Mouse (Mus musculus) gastrocnemius, postnatal 4 days (tissue): ENCODE measurements around the gene Kcnk5. TPM values are rescaled to one million over a fixed set of nuclear protein-coding genes. Genes with fewer than 3 reads are reported as not detected.

Experiments
- DNase-seq, 2 experiments: peaks; one replicate each; pipeline ENCODE4 v3.0.0; 2021 to 2022; ENCODE audit warnings: low spot score in 2 of 2, mixed read lengths in 2 of 2
- long read RNA-seq, 2 experiments: library from polyadenylated mRNA; stranded (forward); transcript quantifications; one replicate each; pipeline ENCODE4 v2.0.0; 2021
- total RNA-seq, 2 experiments: library from RNA; stranded (reverse); gene quantifications; 2 replicates each; pipeline ENCODE4 v1.2.3; 2021

Gene Kcnk5
- total RNA-seq, result 1 to 10 TPM; 1.6 to 2.9 TPM
- long read RNA-seq, experiment 1, partial matches to known transcripts, result 0 of 7 reads
- long read RNA-seq, experiment 1, other reads (novel, unspliced or antisense), result 3 of 7 reads
- long read RNA-seq, experiment 2, partial matches to known transcripts, result 0 of 3 reads
- long read RNA-seq, experiment 2, other reads (novel, unspliced or antisense), result 0 of 3 reads

DNA sequence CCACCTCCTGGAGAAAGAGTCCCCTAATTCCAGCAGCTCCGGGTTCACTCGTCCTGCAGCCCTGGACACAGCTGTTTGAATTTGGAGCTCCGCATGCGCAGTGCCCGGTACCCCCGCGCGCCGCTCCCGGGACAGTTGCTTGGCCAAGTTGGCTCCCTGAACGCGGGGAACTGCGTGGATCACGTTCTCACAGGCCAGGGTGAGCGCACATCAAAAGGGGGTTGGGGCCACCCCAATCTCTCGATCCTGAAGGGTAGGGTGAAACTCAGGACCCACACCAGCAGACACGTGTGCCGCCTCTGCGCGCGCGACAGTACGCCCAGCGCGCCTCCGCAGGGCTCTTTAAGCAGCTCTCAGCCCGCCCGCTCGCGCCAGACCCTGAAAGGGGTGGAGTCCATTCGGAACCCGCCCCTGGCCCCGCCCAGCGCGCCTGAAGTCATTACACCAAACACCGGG is at the start of gene Kcnk5:
Gene Kcnk5 (minus strand): TSS at position 344 of the 456 bp plus-strand sequence.
- peak; percentile 80 to 88 for DNase-seq

- no peak for DNase-seq
These were observed 48.5 kb upstream of the Kcnk5 start for GRCm38 (mm10) chr14:20230063-20230491.

DNA sequence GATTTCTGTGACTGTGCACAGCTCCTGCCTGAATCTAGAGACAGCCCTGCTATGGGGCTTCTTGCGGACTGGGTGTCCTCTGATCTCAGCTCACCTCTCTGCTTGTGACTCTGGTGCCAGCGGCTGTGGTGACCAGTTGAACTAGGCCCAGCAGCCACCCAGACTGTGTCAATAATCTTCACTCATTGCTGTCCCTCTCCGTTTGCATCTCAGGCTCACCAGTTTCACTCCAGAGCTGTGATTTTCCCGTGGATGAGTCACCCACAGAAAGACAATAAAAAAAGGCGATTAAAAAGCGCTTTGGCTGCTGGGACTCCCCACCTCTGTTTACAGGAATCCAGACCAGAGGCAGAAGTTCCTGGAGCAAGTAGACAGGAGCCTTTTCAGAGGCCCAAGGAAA is 47.8 kb upstream of the Kcnk5 start:
- DNase-seq, result no peak

- no peak for DNase-seq
These were observed 46.7 kb upstream of the Kcnk5 start for GRCm38 (mm10) chr14:20228336-20228735.

- no peak for DNase-seq
These were observed 45.4 kb upstream of the Kcnk5 start for GRCm38 (mm10) chr14:20226982-20227381.

DNA sequence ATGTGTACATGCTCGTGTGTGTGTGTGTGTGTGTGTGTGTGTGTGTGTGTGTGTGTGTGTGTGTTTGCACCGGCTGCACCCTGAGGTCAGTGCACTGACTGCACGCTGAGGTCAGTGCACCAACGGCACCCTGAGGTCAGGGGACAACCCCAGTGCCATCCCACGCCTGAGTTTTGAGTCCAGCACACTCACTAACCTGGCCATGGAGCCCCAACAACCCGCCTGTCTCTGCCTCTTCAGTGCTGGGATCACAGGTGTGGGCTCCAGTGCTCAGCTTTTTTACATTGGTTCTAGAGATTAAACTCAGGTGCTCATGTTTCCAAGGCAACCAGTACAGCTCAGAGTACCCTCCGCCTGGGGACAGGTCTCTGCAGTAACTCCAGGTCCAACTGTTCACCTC is 44.9 kb upstream of the Kcnk5 start:
- no peak for DNase-seq

- DNase-seq, result no peak
These were observed 43.9 kb upstream of the Kcnk5 start for GRCm38 (mm10) chr14:20225525-20225924.

DNA sequence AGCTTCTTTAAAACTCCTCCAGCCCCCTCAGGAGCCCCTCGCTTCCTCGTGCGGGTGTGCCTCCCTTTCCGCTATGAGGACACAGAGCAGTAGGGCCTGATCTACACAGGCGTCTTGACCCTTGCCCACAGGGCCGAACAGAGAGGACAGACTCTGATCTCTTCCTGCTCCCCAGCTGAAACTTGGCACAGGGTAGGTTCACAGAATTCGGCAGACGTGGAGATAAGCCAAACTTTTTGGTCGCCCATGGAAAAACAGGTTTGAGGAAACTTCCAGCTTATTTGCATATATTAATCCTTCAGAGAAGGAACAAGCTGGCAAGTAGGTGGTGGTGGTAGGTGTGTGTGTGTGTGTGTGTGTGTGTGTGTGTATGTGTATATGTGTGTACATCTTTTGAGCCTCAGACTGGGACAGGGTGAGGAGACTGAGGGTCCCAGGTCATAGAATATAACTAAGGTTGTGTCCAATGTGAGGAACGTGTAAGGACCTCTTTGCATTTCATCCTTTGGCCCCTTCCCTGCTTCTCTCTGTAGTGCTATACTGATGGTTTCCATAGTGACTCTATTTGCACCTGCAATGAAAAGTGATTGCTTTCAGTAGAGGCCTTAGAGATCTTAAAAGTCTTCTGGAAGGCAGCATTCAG is 43.1 kb upstream of the Kcnk5 start:
- DNase-seq, result no peak

DNA sequence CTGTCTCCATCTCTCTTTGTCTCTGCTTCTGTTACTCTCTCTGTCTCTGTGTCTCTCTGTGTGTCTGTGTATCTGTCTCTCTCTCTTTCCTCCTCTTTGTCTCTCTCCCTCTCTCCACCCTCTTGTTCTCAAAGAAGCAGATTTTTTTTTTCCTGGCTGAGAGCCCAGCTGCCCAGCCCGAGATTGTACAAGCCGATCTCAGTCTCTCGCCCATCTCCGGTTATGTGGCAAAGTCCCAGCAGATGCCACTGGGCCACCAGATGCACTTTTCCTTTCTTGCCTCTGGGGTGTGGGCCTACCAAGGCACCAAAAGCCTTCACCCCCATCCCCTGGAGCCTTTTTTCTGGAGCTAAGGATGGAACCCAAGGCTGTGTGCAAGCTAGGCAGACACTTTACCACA is 42.6 kb upstream of the Kcnk5 start:
- no peak for DNase-seq

DNA sequence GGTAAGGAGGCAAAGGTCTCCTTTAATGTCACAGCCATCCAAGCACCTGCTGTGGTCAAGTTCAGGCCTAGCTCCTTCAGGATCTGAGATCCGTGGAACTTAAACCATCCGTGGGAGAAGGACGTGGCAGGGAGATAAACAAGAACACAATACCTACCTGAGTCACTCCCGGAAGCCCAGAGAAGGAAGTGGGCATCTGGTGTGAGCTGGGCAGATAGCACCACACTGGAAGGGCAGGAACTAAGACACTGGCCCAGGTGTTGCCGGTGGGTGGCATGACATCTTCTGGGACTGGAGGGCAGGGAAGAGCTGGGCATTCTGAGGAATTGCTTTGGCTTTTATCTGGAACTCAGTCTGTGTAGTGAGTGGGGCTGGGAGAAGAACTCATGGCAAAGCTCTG is 41.6 kb upstream of the Kcnk5 start:
- no peak for DNase-seq

- DNase-seq, result no peak
These were observed 39.5 kb upstream of the Kcnk5 start for GRCm38 (mm10) chr14:20221083-20221482.

- DNase-seq, result no peak
These were observed 38.2 kb upstream of the Kcnk5 start for GRCm38 (mm10) chr14:20219849-20220248.

- DNase-seq, result no peak
These were observed 35.8 kb upstream of the Kcnk5 start for GRCm38 (mm10) chr14:20217299-20217864.

DNA sequence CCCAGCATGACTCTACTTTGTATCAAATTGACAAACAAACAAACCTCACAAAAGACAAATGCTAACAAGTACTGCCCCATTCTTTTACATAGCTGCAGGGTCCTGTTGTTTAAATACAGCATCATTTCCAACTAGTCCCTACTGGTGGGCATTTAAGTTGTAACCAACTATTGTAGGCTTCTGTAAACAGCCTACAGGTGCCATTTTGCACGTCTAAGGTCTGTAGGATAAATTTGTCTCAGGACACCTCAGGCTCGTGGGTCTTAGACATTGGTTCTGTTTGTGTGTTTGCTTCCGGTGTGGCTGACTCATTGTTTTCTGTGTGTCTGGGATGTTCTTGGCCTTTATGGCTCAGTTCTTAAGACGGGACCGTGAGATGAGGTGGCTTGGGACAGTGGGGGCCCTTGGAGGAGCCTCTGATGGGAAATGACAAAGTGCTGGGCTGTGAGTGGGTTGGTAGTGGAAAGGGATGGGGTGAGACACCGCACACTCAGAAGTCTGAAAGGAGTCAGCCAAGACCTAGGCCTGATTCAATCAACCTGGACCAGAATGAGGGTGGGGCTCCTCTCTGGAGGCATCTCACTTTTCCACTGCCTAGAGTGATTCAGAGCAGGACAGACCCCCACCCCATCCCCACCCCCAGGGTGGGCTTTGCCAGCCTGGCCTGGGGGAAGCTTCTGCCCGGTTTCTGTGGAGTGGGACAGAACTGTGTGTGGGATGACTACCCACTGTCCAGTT is 35.1 kb upstream of the Kcnk5 start:
- no peak for DNase-seq

GRCm38 (mm10) chr14:20215826-20216225 is 34.2 kb upstream of the Kcnk5 start:
- DNase-seq, result no peak

DNA sequence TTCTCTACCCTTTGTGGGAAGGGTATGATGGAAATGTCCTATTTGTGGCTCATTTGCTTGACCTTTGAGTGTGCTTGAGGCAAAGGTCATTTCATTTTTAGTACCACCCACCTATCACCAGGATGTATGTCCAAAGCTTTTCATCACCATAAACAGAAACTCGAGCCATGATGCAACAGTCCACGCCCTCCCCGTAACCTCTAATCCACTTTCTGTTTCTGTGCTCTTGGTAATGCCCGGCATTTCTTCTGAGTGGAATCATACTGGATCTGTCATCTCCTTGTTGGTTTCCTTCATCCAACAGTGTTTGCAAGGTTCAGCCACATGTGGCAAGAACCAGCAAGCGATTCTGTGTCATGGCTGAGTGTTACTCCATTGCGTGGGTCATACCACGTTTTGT is 32.5 kb upstream of the Kcnk5 start:
- DNase-seq, result no peak

GRCm38 (mm10) chr14:20211754-20212601 is 30.4 kb upstream of the Kcnk5 start:
- no peak for DNase-seq

DNA sequence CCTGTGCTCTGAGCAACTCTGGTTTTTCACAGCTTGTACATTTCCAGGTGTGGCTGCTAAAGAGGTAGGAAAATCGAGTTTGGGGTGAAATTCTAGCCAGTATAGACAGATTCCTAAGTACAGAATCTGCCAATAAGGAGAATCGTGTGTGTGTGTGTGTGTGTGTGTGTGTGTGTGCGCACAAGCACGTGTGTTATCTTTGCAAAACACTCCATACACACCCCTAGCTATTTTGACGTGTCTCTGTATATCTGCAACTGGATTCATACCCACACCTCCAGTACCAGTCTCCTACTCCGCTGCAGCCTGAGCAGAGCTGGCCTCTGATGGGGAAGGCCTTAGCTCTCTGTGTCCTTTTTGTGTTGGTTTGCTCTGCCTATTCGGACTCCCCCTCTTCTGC is 28.3 kb upstream of the Kcnk5 start:
- DNase-seq, result no peak

GRCm38 (mm10) chr14:20208435-20208834 is 26.8 kb upstream of the Kcnk5 start:
- DNase-seq, result no peak

DNA sequence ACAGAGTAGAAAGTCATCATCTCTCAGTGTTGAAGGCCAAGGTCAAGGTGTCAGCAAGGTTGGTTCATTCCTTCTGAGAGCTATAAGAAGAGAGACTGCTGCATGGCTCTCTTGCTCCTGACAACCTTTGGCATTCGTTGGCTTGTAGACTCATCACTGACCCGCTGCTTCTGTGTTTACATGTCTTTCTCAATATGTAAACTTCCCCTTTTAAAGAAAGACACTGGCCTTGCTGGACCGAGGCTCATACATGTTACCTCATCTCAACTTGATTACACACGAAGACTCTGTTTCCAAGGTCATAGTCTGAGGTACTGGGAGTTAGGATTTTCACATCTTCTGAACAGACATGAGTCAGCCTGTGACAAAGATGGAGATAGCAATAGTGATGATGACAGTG is 24.1 kb upstream of the Kcnk5 start:
- no peak for DNase-seq

GRCm38 (mm10) chr14:20203301-20203700 is 21.7 kb upstream of the Kcnk5 start:
- DNase-seq, result no peak
